Mouse (Mus musculus) mature B cell (primary cell): Measurements from ENCODE around the gene Borcs6.

Experiments used
- in situ Hi-C: fragments of 300-500 bp; cut with MboI; formaldehyde crosslinking; loops from 2 replicates; pipeline ENCODE4 v1.14.3; 2019

Borcs6 gene

GRCm38 (mm10) chr11:69102403-69102725, 42.8 kb downstream of the Borcs6 start:
- in situ Hi-C loops, result no loop called here

GRCm38 (mm10) chr11:69103121-69103520, 43.6 kb downstream of the Borcs6 start:
- in situ Hi-C loops, result no loop called here

- in situ Hi-C loops, result no loop called here
Observed at GRCm38 (mm10) chr11:69103531-69104435, 44.3 kb downstream of the Borcs6 start.

- in situ Hi-C loops, result no loop called here
Observed at GRCm38 (mm10) chr11:69104487-69104886, 45.0 kb downstream of the Borcs6 start.

GRCm38 (mm10) chr11:69105227-69105626, 45.7 kb downstream of the Borcs6 start:
- in situ Hi-C loops, result no loop called here

- in situ Hi-C loops, result no loop called here
Observed at GRCm38 (mm10) chr11:69105796-69106195, 46.3 kb downstream of the Borcs6 start.

GRCm38 (mm10) chr11:69106299-69106698, 46.8 kb downstream of the Borcs6 start:
- in situ Hi-C loops, result no loop called here

GRCm38 (mm10) chr11:69106842-69107241, 47.3 kb downstream of the Borcs6 start:
- in situ Hi-C loops, result no loop called here

GRCm38 (mm10) chr11:69107676-69108075, 48.2 kb downstream of the Borcs6 start:
- in situ Hi-C loops, result no loop called here

GRCm38 (mm10) chr11:69108223-69108622, 48.7 kb downstream of the Borcs6 start:
- in situ Hi-C loops, result no loop called here

- in situ Hi-C loops, result no loop called here
Observed at GRCm38 (mm10) chr11:69109032-69109900, 49.7 kb downstream of the Borcs6 start.

- in situ Hi-C loops, result no loop called here
Observed at GRCm38 (mm10) chr11:69110319-69111046, 51.0 kb downstream of the Borcs6 start.
